In the genomic region with DNA sequence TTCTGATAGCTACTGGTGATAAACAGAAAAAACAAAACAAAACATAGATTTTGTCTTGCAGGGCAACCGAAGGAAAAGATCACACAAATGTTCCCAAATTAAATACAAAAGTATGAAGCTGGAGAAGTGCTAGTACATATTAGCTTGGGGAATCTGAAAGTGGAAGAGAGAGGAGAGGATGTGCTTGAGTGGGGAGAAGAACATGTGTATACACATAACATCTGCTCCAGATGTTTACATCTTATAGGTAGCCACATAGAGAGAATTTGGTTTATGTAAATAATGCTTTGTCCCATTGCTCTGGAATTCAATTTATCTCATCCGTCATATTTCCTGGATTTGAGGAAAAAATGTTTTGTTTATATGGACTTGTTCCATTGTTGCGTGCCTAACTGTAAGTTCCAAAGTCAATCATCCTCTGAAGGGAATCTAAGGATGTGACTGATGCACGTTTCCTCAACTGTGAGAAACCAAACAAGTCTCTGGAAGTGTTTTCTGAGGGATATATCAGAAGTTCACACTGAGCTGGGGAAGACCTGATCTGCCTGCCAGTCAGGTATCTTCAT, we compare ENCODE assay signal across 26 mouse cellular contexts. TPM values are rescaled to one million over a fixed set of nuclear protein-coding genes. Genes with fewer than 3 reads are reported as not detected.
DNase-seq lines count a peak whose midpoint lies in the region; ATAC-seq and TF ChIP-seq lines count a peak whose summit lies in the region.
"Had no signal": no experiment of that assay in that cellular context is flagged by ENCODE, and none has a peak within 500 bp of the region (broad histone marks: within the 10 kb centered on the region; RNA-seq: fewer than 3 reads in every experiment).

No protein-coding gene starts in this region.

- H3K4me1 ChIP-seq in heart, embryonic 16.5 days (ENCODE audit: control insufficient read depth, insufficient read depth, low read length), result 0 out of 2 replicates have a peak, but pooled peaks cover 2% of the 10 kb centered on the region
- H3K4me1 ChIP-seq in lung, embryonic 15.5 days, result 0 out of 2 replicates have a peak, but pooled peaks cover 3% of the 10 kb centered on the region
- no peaks in the 10 kb centered on the region for H3K4me1 ChIP-seq in cortical plate, adult 2 months (ENCODE audit: control insufficient read depth, insufficient read depth, low read length)
- H3K4me1 ChIP-seq in stomach, embryonic 14.5 days (ENCODE audit: control insufficient read depth, insufficient read depth, low read length), result peaks cover 4% of the 10 kb centered on the region; the same call in 1 of the 2 replicates
- H3K4me1 ChIP-seq: embryonic facial prominence, embryonic 10.5 days; embryonic facial prominence, embryonic 15.5 days; forebrain, embryonic 12.5 days; limb, embryonic 13.5 days; liver, embryonic 12.5 days had no signal

- TF ChIP-seq CTCF in cortical plate, adult 2 months (IDR thresholded peaks at IDR 0.05; ENCODE audit: extremely low read depth, insufficient read depth, low read length), result no peak

- H3K9me3 ChIP-seq in heart, embryonic 16.5 days (replicated peaks; ENCODE audit: control insufficient read depth, low read length), result no peaks in the 10 kb centered on the region
- H3K9me3 ChIP-seq in lung, embryonic 15.5 days, result no peaks in the 10 kb centered on the region
- no peaks in the 10 kb centered on the region for H3K9me3 ChIP-seq in stomach, embryonic 14.5 days (ENCODE audit: control insufficient read depth, low read depth, low read length)
- H3K9me3 ChIP-seq: embryonic facial prominence, embryonic 10.5 days; embryonic facial prominence, embryonic 15.5 days; forebrain, embryonic 12.5 days; heart, embryonic 12.5 days; limb, embryonic 13.5 days; liver, embryonic 12.5 days had no signal

- no peak overlapping the region for H3K4me3 ChIP-seq in heart, embryonic 16.5 days (ENCODE audit: low read length)
- no peak overlapping the region for H3K4me3 ChIP-seq in lung, embryonic 15.5 days
- no peak overlapping the region for H3K4me3 ChIP-seq in cortical plate, adult 2 months (ENCODE audit: insufficient read depth, low read length)
- H3K4me3 ChIP-seq in stomach, embryonic 14.5 days (ENCODE audit: low read depth, low read length), result no peak overlapping the region
- H3K4me3 ChIP-seq: embryonic facial prominence, embryonic 10.5 days; embryonic facial prominence, embryonic 15.5 days; forebrain, embryonic 12.5 days; heart, embryonic 12.5 days; limb, embryonic 13.5 days; liver, embryonic 12.5 days had no signal

- WGBS in heart, embryonic 16.5 days, result 58% methylated on average over 4 of the region's 4 CpGs
- WGBS in lung, embryonic 15.5 days, result 48% methylated on average over 4 of the region's 4 CpGs
- 58% methylated on average over 4 of the region's 4 CpGs for WGBS in stomach, embryonic 14.5 days

- H3K27me3 ChIP-seq in heart, embryonic 16.5 days (ENCODE audit: control insufficient read depth, insufficient read depth, low read length), result no peaks in the 10 kb centered on the region
- H3K27me3 ChIP-seq in lung, embryonic 15.5 days, result no peaks in the 10 kb centered on the region
- H3K27me3 ChIP-seq in stomach, embryonic 14.5 days (ENCODE audit: control insufficient read depth, insufficient read depth, low read length), result no peaks in the 10 kb centered on the region
- H3K27me3 ChIP-seq: embryonic facial prominence, embryonic 15.5 days; forebrain, embryonic 12.5 days; heart, embryonic 12.5 days; limb, embryonic 13.5 days; liver, embryonic 12.5 days had no signal

- no peaks in the 10 kb centered on the region for H3K36me3 ChIP-seq in heart, embryonic 16.5 days (ENCODE audit: control insufficient read depth, insufficient read depth)
- no peaks in the 10 kb centered on the region for H3K36me3 ChIP-seq in lung, embryonic 15.5 days
- no peaks in the 10 kb centered on the region for H3K36me3 ChIP-seq in stomach, embryonic 14.5 days (ENCODE audit: control insufficient read depth, insufficient read depth, low read length)
- H3K36me3 ChIP-seq: embryonic facial prominence, embryonic 10.5 days; embryonic facial prominence, embryonic 15.5 days; forebrain, embryonic 12.5 days; heart, embryonic 12.5 days; limb, embryonic 13.5 days; liver, embryonic 12.5 days had no signal

- no peak overlapping the region for H3K9ac ChIP-seq in heart, embryonic 16.5 days (ENCODE audit: low read length)
- H3K9ac ChIP-seq in lung, embryonic 15.5 days, result no peak overlapping the region
- H3K9ac ChIP-seq in stomach, embryonic 14.5 days (replicated peaks; ENCODE audit: low read depth, low read length), result no peak overlapping the region
- H3K9ac ChIP-seq: embryonic facial prominence, embryonic 15.5 days; forebrain, embryonic 12.5 days; forebrain, postnatal 0 days; heart, embryonic 12.5 days; limb, embryonic 13.5 days; liver, embryonic 12.5 days; liver, postnatal 0 days had no signal

- no peak for ATAC-seq in heart, embryonic 16.5 days (replicated peaks; ENCODE audit: extremely low read depth, insufficient read depth, low FRiP score)
- ATAC-seq in lung, embryonic 15.5 days (ENCODE audit: borderline replicate concordance, extremely low read depth, low FRiP score, low TSS enrichment), result no peak
- ATAC-seq in stomach, embryonic 14.5 days (ENCODE audit: insufficient number of reproducible peaks, insufficient read depth, low FRiP score, low read depth), result no peak
- ATAC-seq: forebrain, postnatal 0 days; liver, embryonic 12.5 days; liver, postnatal 0 days; midbrain, embryonic 16.5 days had no signal

- 0 out of 2 replicates have a peak overlapping the region, but pooled peaks have one; percentile 24 for H3K27ac ChIP-seq in heart, embryonic 16.5 days (ENCODE audit: low read length)
- H3K27ac ChIP-seq in lung, embryonic 15.5 days, result peak overlapping the region; percentile 59
- H3K27ac ChIP-seq in cortical plate, adult 2 months (ENCODE audit: insufficient read depth, low read length), result peak overlapping the region; percentile 91; the same call in 1 of the 2 replicates
- H3K27ac ChIP-seq in stomach, embryonic 14.5 days (ENCODE audit: low read length), result peak overlapping the region; percentile 27; the same call in 1 of the 2 replicates
- H3K27ac ChIP-seq: embryonic facial prominence, embryonic 10.5 days; embryonic facial prominence, embryonic 15.5 days; forebrain, embryonic 12.5 days; limb, embryonic 13.5 days; liver, embryonic 12.5 days had no signal

- no peak overlapping the region for H3K4me2 ChIP-seq in heart, embryonic 16.5 days (ENCODE audit: low read depth, low read length)
- no peak overlapping the region for H3K4me2 ChIP-seq in lung, embryonic 15.5 days
- H3K4me2 ChIP-seq in stomach, embryonic 14.5 days (replicated peaks; ENCODE audit: low read depth, low read length), result no peak overlapping the region
- H3K4me2 ChIP-seq: embryonic facial prominence, embryonic 15.5 days; forebrain, embryonic 12.5 days; heart, embryonic 12.5 days; limb, embryonic 13.5 days; liver, embryonic 12.5 days; midbrain, embryonic 11.5 days had no signal

- TF ChIP-seq POLR2A in cortical plate, adult 2 months (IDR thresholded peaks at IDR 0.05; ENCODE audit: extremely low read depth, insufficient read depth, low read length), result no peak

- DNase-seq in heart, postnatal 4 days, result no peak
- no peak for DNase-seq in lung, postnatal 4 days
- no peak for DNase-seq in cerebellum, adult 9-11 months
- DNase-seq in urinary bladder, postnatal 10 days (ENCODE audit: low spot score), result no peak
- DNase-seq: adrenal gland, postnatal 14 days; cerebellum, adult 11-12 months; cerebellum, postnatal 10 days; forebrain, postnatal 0 days; gastrocnemius, postnatal 10 days; heart, postnatal 14 days; kidney, adult 18-20 months; kidney, postnatal 4 days; liver, postnatal 0 days had no signal

RNA-seq across cellular contexts. Expression of gene Cd200, which starts 45.3 kb away (rescaled TPM):
- 28.1 and 28.3 TPM in 2 replicates for polyA plus RNA-seq in heart, embryonic 16.5 days (2015; fragmentation: Nextera tagmentation; extraction: Ambion mirVana)
- total RNA-seq in heart, postnatal 4 days (2021), result 10 to 100 TPM; 44.8 to 67.6 TPM
- 68.5 and 73.7 TPM in 2 replicates for polyA plus RNA-seq in lung, embryonic 15.5 days (2015; fragmentation: Nextera tagmentation; extraction: Ambion mirVana)
- 101 and 102 TPM in 2 replicates for polyA plus RNA-seq in cortical plate, adult 2 months (2012; rRNA removed)
- polyA plus RNA-seq in stomach, embryonic 14.5 days (2014; fragmentation: Nextera tagmentation; extraction: Ambion mirVana), result 44.9 and 49.5 TPM in 2 replicates
- total RNA-seq: granulocyte monocyte progenitor cell, adult 5-6 weeks had no signal

Comparison
In these comparisons a context has a peak if more than half of its experiments do, and no peak if none do; other contexts are left out.
1. H3K27ac ChIP-seq: peak in every context shown above with its lines; median percentile 91 in cortical plate, adult 2 months; 59 in lung, embryonic 15.5 days; 27 in stomach, embryonic 14.5 days; 24 in heart, embryonic 16.5 days.